Mouse (Mus musculus) liver, embryonic 11.5 days (tissue): ENCODE data around the gene Agbl3. TPM values are rescaled to one million over a fixed set of nuclear protein-coding genes. Genes with fewer than 3 reads are reported as not detected.
A peak's percentile ranks its signal among the peaks of the same experiment; 100 is the strongest.

ENCODE experiments used
- ATAC-seq: fragments of 200-750 bp; cut with Nextera tagmentation; replicated peaks from 2 replicates; pipeline ENCODE4 v1.8.0; 2017; ENCODE audit warnings: moderate number of reproducible peaks, mild to moderate bottlenecking, moderate TSS enrichment, moderate library complexity; ENCODE audit not compliant: low FRiP score
- DNase-seq: peaks from one replicate; pipeline ENCODE4 v3.0.0-alpha.2; 2017; ENCODE audit warnings: low spot score
- H3K27ac ChIP-seq: fragments of 300-500 bp; sonication (generic); 2 replicates; pipeline ENCODE4 v1.5.1; 2014; ENCODE audit warnings: mild to moderate bottlenecking, low read depth, low read length, control low read depth
- H3K27me3 ChIP-seq: fragments of 300-500 bp; sonication (generic); replicated peaks from 2 replicates; pipeline ENCODE4 v1.6.1; 2014; ENCODE audit warnings: low read length, mixed read lengths; ENCODE audit not compliant: control insufficient read depth, insufficient read depth
- H3K36me3 ChIP-seq: fragments of 300-500 bp; sonication (generic); 2 replicates; pipeline ENCODE4 v1.6.1; 2014; ENCODE audit warnings: mild to moderate bottlenecking, low read length, moderate library complexity, mixed read lengths; ENCODE audit not compliant: control insufficient read depth, insufficient read depth
- H3K4me1 ChIP-seq: fragments of 300-500 bp; sonication (generic); replicated peaks from 2 replicates; pipeline ENCODE4 v1.6.1; 2014; ENCODE audit warnings: low read length, mixed read lengths; ENCODE audit not compliant: control insufficient read depth, insufficient read depth
- H3K4me2 ChIP-seq: fragments of 300-500 bp; sonication (generic); 2 replicates; pipeline ENCODE4 v1.6.1; 2014; ENCODE audit warnings: mild to moderate bottlenecking, control low read depth, moderate library complexity
- H3K4me3 ChIP-seq: fragments of 300-500 bp; sonication (generic); 2 replicates; pipeline ENCODE4 v1.5.1; 2014; ENCODE audit warnings: low read depth, low read length, control low read depth
- H3K9ac ChIP-seq: fragments of 300-500 bp; sonication (generic); 2 replicates; pipeline ENCODE4 v1.6.1; 2014; ENCODE audit warnings: low read depth, low read length, control low read depth
- H3K9me3 ChIP-seq: fragments of 300-500 bp; sonication (generic); 2 replicates; pipeline ENCODE4 v1.6.1; 2016; ENCODE audit warnings: low read length, inconsistent platforms, mixed read lengths; ENCODE audit not compliant: control insufficient read depth
- WGBS: fragments of 180-500 bp; shearing (Covaris S2); extraction: QIAGEN DNeasy Blood & Tissue Kit; methylation state at CpG from one replicate; pipeline ENCODE4 v1.1.7; 2014; 5-methylcytosine and 5-hydroxymethylcytosine counted together
- polyA plus RNA-seq: library from polyadenylated mRNA; unstranded; fragments of >200 nt; fragmentation: Nextera tagmentation; extraction: Ambion mirVana; gene quantifications from 2 replicates; pipeline ENCODE4 v1.2.1, GENCODE M21; 2014

The Agbl3 gene
- polyA plus RNA-seq, 1 experiment from 2014 or later = 4.4 TPM

- Histone ChIP-seq H3K36me3 (peaks cover 3% of the 10 kb centered on the region; the same call in 1 of the 2 replicates), H3K9ac (no peak overlapping the region), H3K27me3 (no peaks in the 10 kb centered on the region), H3K4me2 (no peak overlapping the region), H3K27ac (no peak overlapping the region), H3K9me3 (no peaks in the 10 kb centered on the region), H3K4me3 (no peak overlapping the region), H3K4me1 (no peaks in the 10 kb centered on the region)
- ATAC-seq = no peak
- DNase-seq = no peak
Observed at GRCm38 (mm10) chr6:34776396-34776795, 3.8 kb upstream of the Agbl3 start.

- no peak overlapping the region for H3K9ac ChIP-seq
- no peak for ATAC-seq
- no peak overlapping the region for H3K27ac ChIP-seq
- WGBS = 81% methylated on average over 2 of the region's 2 CpGs
- H3K4me2 ChIP-seq = no peak overlapping the region
- H3K4me3 ChIP-seq = no peak overlapping the region
- H3K9me3 ChIP-seq = no peaks in the 10 kb centered on the region
- H3K4me1 ChIP-seq = no peaks in the 10 kb centered on the region
- peaks cover 2% of the 10 kb centered on the region; the same call in 1 of the 2 replicates for H3K36me3 ChIP-seq
- no peak for DNase-seq
- H3K27me3 ChIP-seq = no peaks in the 10 kb centered on the region
Observed at GRCm38 (mm10) chr6:34777094-34777493, 3.1 kb upstream of the Agbl3 start.

GRCm38 (mm10) chr6:34777981-34778668 is 2.1 kb upstream of the Agbl3 start:
- no peak overlapping the region for H3K4me3 ChIP-seq
- no peaks in the 10 kb centered on the region for H3K9me3 ChIP-seq
- H3K4me1 ChIP-seq = no peaks in the 10 kb centered on the region
- no peaks in the 10 kb centered on the region for H3K27me3 ChIP-seq
- H3K4me2 ChIP-seq = no peak overlapping the region
- no peaks in the 10 kb centered on the region for H3K36me3 ChIP-seq
- 67% methylated on average over 10 of the region's 10 CpGs for WGBS
- ATAC-seq = no peak
- H3K27ac ChIP-seq = no peak overlapping the region
- no peak overlapping the region for H3K9ac ChIP-seq
- no peak for DNase-seq

GRCm38 (mm10) chr6:34780943-34781289 is 684 bp downstream of the Agbl3 start:
- Histone ChIP-seq H3K4me3 (peak overlapping the region; percentile 68), H3K36me3 (no peaks in the 10 kb centered on the region), H3K27ac (peak overlapping the region; percentile 98), H3K4me1 (no peaks in the 10 kb centered on the region), H3K9ac (peak overlapping the region; percentile 91), H3K4me2 (peak overlapping the region; percentile 80), H3K27me3 (no peaks in the 10 kb centered on the region), H3K9me3 (no peaks in the 10 kb centered on the region)
- DNase-seq (no peak), ATAC-seq (no peak)
- 4% methylated on average over 13 of the region's 13 CpGs for WGBS

- 85% methylated on average over 1 of the region's 1 CpGs for WGBS
- no peaks in the 10 kb centered on the region for H3K4me1 ChIP-seq
- H3K4me3 ChIP-seq = no peak overlapping the region
- H3K9me3 ChIP-seq = no peaks in the 10 kb centered on the region
- no peaks in the 10 kb centered on the region for H3K27me3 ChIP-seq
- ATAC-seq (no peak), DNase-seq (no peak)
- no peak overlapping the region for H3K4me2 ChIP-seq
- no peak overlapping the region for H3K9ac ChIP-seq
- no peaks in the 10 kb centered on the region for H3K36me3 ChIP-seq
- no peak overlapping the region for H3K27ac ChIP-seq
Observed at GRCm38 (mm10) chr6:34782493-34782892, 2.3 kb downstream of the Agbl3 start.

GRCm38 (mm10) chr6:34796881-34797280 is 16.6 kb downstream of the Agbl3 start:
- Histone ChIP-seq H3K9ac (no peak overlapping the region), H3K9me3 (no peaks in the 10 kb centered on the region), H3K36me3 (no peaks in the 10 kb centered on the region), H3K27ac (no peak overlapping the region), H3K4me3 (no peak overlapping the region), H3K4me2 (no peak overlapping the region), H3K4me1 (no peaks in the 10 kb centered on the region), H3K27me3 (no peaks in the 10 kb centered on the region)
- ATAC-seq (no peak), DNase-seq (no peak)
- 74% methylated on average over 3 of the region's 3 CpGs for WGBS

GRCm38 (mm10) chr6:34797887-34798286 is 17.7 kb downstream of the Agbl3 start:
- 82% methylated on average over 3 of the region's 3 CpGs for WGBS
- H3K9me3 ChIP-seq = no peaks in the 10 kb centered on the region
- H3K36me3 ChIP-seq = no peaks in the 10 kb centered on the region
- DNase-seq (no peak), ATAC-seq (no peak)
- H3K4me2 ChIP-seq = no peak overlapping the region
- no peak overlapping the region for H3K9ac ChIP-seq
- H3K27ac ChIP-seq = no peak overlapping the region
- H3K27me3 ChIP-seq = no peaks in the 10 kb centered on the region
- H3K4me3 ChIP-seq = no peak overlapping the region
- H3K4me1 ChIP-seq = no peaks in the 10 kb centered on the region

- DNase-seq = no peak
- no peak overlapping the region for H3K9ac ChIP-seq
- no peak overlapping the region for H3K4me3 ChIP-seq
- peaks cover 6% of the 10 kb centered on the region; the same call in 1 of the 2 replicates for H3K4me1 ChIP-seq
- no peak overlapping the region for H3K27ac ChIP-seq
- H3K4me2 ChIP-seq = no peak overlapping the region
- 38% methylated on average over 2 of the region's 2 CpGs for WGBS
- no peaks in the 10 kb centered on the region for H3K9me3 ChIP-seq
- H3K36me3 ChIP-seq = no peaks in the 10 kb centered on the region
- peak; percentile 88 for ATAC-seq
- H3K27me3 ChIP-seq = no peaks in the 10 kb centered on the region
Observed at GRCm38 (mm10) chr6:34805582-34805981, 25.4 kb downstream of the Agbl3 start.

GRCm38 (mm10) chr6:34810651-34811050 is 30.4 kb downstream of the Agbl3 start:
- H3K36me3 ChIP-seq = no peaks in the 10 kb centered on the region
- no peaks in the 10 kb centered on the region for H3K27me3 ChIP-seq
- H3K4me1 ChIP-seq = no peaks in the 10 kb centered on the region
- no peak overlapping the region for H3K9ac ChIP-seq
- no peak for ATAC-seq
- 63% methylated on average over 4 of the region's 4 CpGs for WGBS
- H3K4me2 ChIP-seq = no peak overlapping the region
- no peak overlapping the region for H3K4me3 ChIP-seq
- H3K9me3 ChIP-seq = no peaks in the 10 kb centered on the region
- H3K27ac ChIP-seq = no peak overlapping the region
- DNase-seq = no peak
